Mouse (Mus musculus) forebrain, embryonic 10.5 days (tissue): Measurements from ENCODE around the gene Arrdc5. TPM values are rescaled to one million over a fixed set of nuclear protein-coding genes. Genes with fewer than 3 reads are reported as not detected.

ENCODE experiments used
- DNase-seq: peaks from one replicate; pipeline ENCODE4 v3.0.0-alpha.2; 2017; ENCODE audit warnings: low spot score; ENCODE audit errors: extremely low spot score
- H3K27ac ChIP-seq: fragments of 300-500 bp; sonication (generic); 2 replicates; pipeline ENCODE4 v1.5.1; 2016; ENCODE audit warnings: mild to moderate bottlenecking
- H3K27me3 ChIP-seq: fragments of 300-500 bp; sonication (generic); 2 replicates; pipeline ENCODE4 v1.6.1; 2016; ENCODE audit warnings: mild to moderate bottlenecking; ENCODE audit not compliant: poor library complexity, severe bottlenecking
- H3K36me3 ChIP-seq: fragments of 300-500 bp; sonication (generic); replicated peaks from 2 replicates; pipeline ENCODE4 v1.6.1; 2016; ENCODE audit warnings: mild to moderate bottlenecking, moderate library complexity
- H3K4me1 ChIP-seq: fragments of 300-500 bp; sonication (generic); 2 replicates; pipeline ENCODE4 v1.6.1; 2016
- H3K4me3 ChIP-seq: fragments of 300-500 bp; sonication (generic); 2 replicates; pipeline ENCODE4 v1.5.1; 2016; ENCODE audit warnings: mild to moderate bottlenecking, moderate library complexity
- H3K9me3 ChIP-seq: fragments of 300-500 bp; sonication (generic); 2 replicates; pipeline ENCODE4 v1.6.1; 2016; ENCODE audit warnings: mild to moderate bottlenecking, moderate library complexity
- WGBS: fragments of 180-500 bp; shearing (Covaris S2); methylation state at CpG from one replicate; pipeline ENCODE4 v1.1.7; 2016; 5-methylcytosine and 5-hydroxymethylcytosine counted together
- polyA plus RNA-seq: library from polyadenylated mRNA; unstranded; fragments of >200 nt; fragmentation: Nextera tagmentation; extraction: Ambion mirVana; gene quantifications from 2 replicates; pipeline ENCODE4 v1.2.1, GENCODE M21; 2016

Gene Arrdc5
- polyA plus RNA-seq, 1 experiment from 2014 or later, result not detected

GRCm38 (mm10) chr17:56298238-56298637, 1.8 kb downstream of the Arrdc5 start:
- Histone ChIP-seq H3K36me3 (no peaks in the 10 kb centered on the region), H3K9me3 (no peaks in the 10 kb centered on the region), H3K27ac (no peak overlapping the region), H3K27me3 (no peaks in the 10 kb centered on the region), H3K4me3 (no peak overlapping the region), H3K4me1 (peaks cover 11% of the 10 kb centered on the region)
- 100% methylated on average over 1 of the region's 1 CpGs for WGBS
- DNase-seq, result no peak

GRCm38 (mm10) chr17:56296201-56296600, 3.9 kb downstream of the Arrdc5 start:
- WGBS, result 67% methylated on average over 1 of the region's 1 CpGs
- no peak for DNase-seq
- H3K36me3 ChIP-seq, result no peaks in the 10 kb centered on the region
- no peak overlapping the region for H3K4me3 ChIP-seq
- H3K9me3 ChIP-seq, result no peaks in the 10 kb centered on the region
- no peak overlapping the region for H3K27ac ChIP-seq
- H3K4me1 ChIP-seq, result peaks cover 14% of the 10 kb centered on the region
- no peaks in the 10 kb centered on the region for H3K27me3 ChIP-seq

GRCm38 (mm10) chr17:56294241-56294640, 5.8 kb downstream of the Arrdc5 start:
- Histone ChIP-seq H3K4me3 (no peak overlapping the region), H3K36me3 (no peaks in the 10 kb centered on the region), H3K27me3 (no peaks in the 10 kb centered on the region), H3K27ac (no peak overlapping the region), H3K9me3 (no peaks in the 10 kb centered on the region), H3K4me1 (peaks cover 33% of the 10 kb centered on the region)
- no peak for DNase-seq
- WGBS, result 90% methylated on average over 19 of the region's 19 CpGs

- Histone ChIP-seq H3K9me3 (no peaks in the 10 kb centered on the region), H3K4me3 (no peak overlapping the region), H3K36me3 (no peaks in the 10 kb centered on the region), H3K27me3 (no peaks in the 10 kb centered on the region), H3K27ac (no peak overlapping the region), H3K4me1 (peaks cover 43% of the 10 kb centered on the region)
- 92% methylated on average over 1 of the region's 1 CpGs for WGBS
- DNase-seq, result no peak
Observed at GRCm38 (mm10) chr17:56293291-56293690, 6.8 kb downstream of the Arrdc5 start.

GRCm38 (mm10) chr17:56292531-56293222, 7.4 kb downstream of the Arrdc5 start, which contains the start of gene Plin3:
Plin3 (minus strand) TSS chr17:56292873.
- no peaks in the 10 kb centered on the region for H3K27me3 ChIP-seq
- H3K4me1 ChIP-seq, result peaks cover 49% of the 10 kb centered on the region
- WGBS, result 90% methylated on average over 4 of the region's 4 CpGs
- H3K36me3 ChIP-seq, result 0 out of 2 replicates have a peak, but pooled peaks cover 1% of the 10 kb centered on the region
- H3K9me3 ChIP-seq, result no peaks in the 10 kb centered on the region
- no peak for DNase-seq
- peak within 1 kb of the TSS; percentile 92 for H3K27ac ChIP-seq
- H3K4me3 ChIP-seq, result peak within 1 kb of the TSS; percentile 57

GRCm38 (mm10) chr17:56291826-56292475, 8.1 kb downstream of the Arrdc5 start:
- Histone ChIP-seq H3K27ac (peak overlapping the region; percentile 92), H3K36me3 (peaks cover 3% of the 10 kb centered on the region), H3K27me3 (no peaks in the 10 kb centered on the region), H3K9me3 (no peaks in the 10 kb centered on the region), H3K4me1 (peaks cover 52% of the 10 kb centered on the region), H3K4me3 (peak overlapping the region; percentile 57)
- no peak for DNase-seq
- 62% methylated on average over 7 of the region's 7 CpGs for WGBS

- DNase-seq, result peak; percentile 90
- Histone ChIP-seq H3K4me3 (peak overlapping the region; percentile 57), H3K27ac (peak overlapping the region; percentile 92), H3K27me3 (no peaks in the 10 kb centered on the region), H3K9me3 (no peaks in the 10 kb centered on the region), H3K36me3 (peaks cover 11% of the 10 kb centered on the region), H3K4me1 (peaks cover 54% of the 10 kb centered on the region)
- WGBS, result 2% methylated on average over 16 of the region's 16 CpGs
Observed at GRCm38 (mm10) chr17:56291171-56291511, 8.9 kb downstream of the Arrdc5 start.

- peaks cover 17% of the 10 kb centered on the region for H3K36me3 ChIP-seq
- peak; percentile 90 for DNase-seq
- peak overlapping the region; percentile 92 for H3K27ac ChIP-seq
- H3K27me3 ChIP-seq, result no peaks in the 10 kb centered on the region
- no peaks in the 10 kb centered on the region for H3K9me3 ChIP-seq
- WGBS, result 5% methylated on average over 17 of the region's 17 CpGs
- H3K4me1 ChIP-seq, result peaks cover 54% of the 10 kb centered on the region
- peak overlapping the region; percentile 57 for H3K4me3 ChIP-seq
Observed at GRCm38 (mm10) chr17:56290388-56291170, 9.5 kb downstream of the Arrdc5 start.

- Histone ChIP-seq H3K4me1 (peaks cover 54% of the 10 kb centered on the region), H3K27ac (peak overlapping the region; percentile 92), H3K36me3 (peaks cover 26% of the 10 kb centered on the region), H3K4me3 (peak overlapping the region; percentile 57), H3K27me3 (no peaks in the 10 kb centered on the region), H3K9me3 (no peaks in the 10 kb centered on the region)
- under 1% methylated on average over 23 of the region's 23 CpGs for WGBS
- peak; percentile 83 for DNase-seq
Observed at GRCm38 (mm10) chr17:56289371-56290331, 10.4 kb downstream of the Arrdc5 start.

- H3K27me3 ChIP-seq, result no peaks in the 10 kb centered on the region
- peaks cover 34% of the 10 kb centered on the region for H3K36me3 ChIP-seq
- H3K27ac ChIP-seq, result peak overlapping the region; percentile 92
- 40% methylated on average over 3 of the region's 3 CpGs for WGBS
- H3K4me1 ChIP-seq, result peaks cover 54% of the 10 kb centered on the region
- H3K4me3 ChIP-seq, result peak overlapping the region; percentile 57
- no peak for DNase-seq
- H3K9me3 ChIP-seq, result no peaks in the 10 kb centered on the region
Observed at GRCm38 (mm10) chr17:56288866-56289265, 11.2 kb downstream of the Arrdc5 start.

- no peaks in the 10 kb centered on the region for H3K27me3 ChIP-seq
- peak overlapping the region; percentile 92 for H3K27ac ChIP-seq
Observed at GRCm38 (mm10) chr17:56287830-56288229, 12.3 kb downstream of the Arrdc5 start.

GRCm38 (mm10) chr17:56285995-56286394, 14.1 kb downstream of the Arrdc5 start:
- H3K27me3 ChIP-seq, result no peaks in the 10 kb centered on the region
- WGBS, result 96% methylated on average over 11 of the region's 11 CpGs
- H3K4me3 ChIP-seq, result no peak overlapping the region
- DNase-seq, result no peak
- peaks cover 55% of the 10 kb centered on the region for H3K36me3 ChIP-seq
- H3K9me3 ChIP-seq, result no peaks in the 10 kb centered on the region
- peaks cover 42% of the 10 kb centered on the region for H3K4me1 ChIP-seq
- H3K27ac ChIP-seq, result no peak overlapping the region

More at GRCm38 (mm10) chr17:56287830-56288229, 12.3 kb downstream of the Arrdc5 start:
- DNase-seq, result no peak
- Histone ChIP-seq H3K9me3 (no peaks in the 10 kb centered on the region), H3K4me1 (peaks cover 54% of the 10 kb centered on the region), H3K36me3 (peaks cover 43% of the 10 kb centered on the region), H3K4me3 (peak overlapping the region; percentile 57; the same call in 1 of the 2 replicates)
- WGBS, result 62% methylated on average over 3 of the region's 3 CpGs
